Mouse (Mus musculus): Measurements from ENCODE around the gene Gm10972. TPM values are rescaled to one million over a fixed set of nuclear protein-coding genes. Genes with fewer than 3 reads are reported as not detected.
"Not testable (repeated sequence)": the region's sequence is repeated elsewhere in the genome, so short reads cannot be mapped to it uniquely, and the experiment has no call there.

The Gm10972 gene
- not detected in 2 replicates for total RNA-seq (2015; ENCODE audit: low replicate concordance)
- total RNA-seq (2017; ENCODE audit: low replicate concordance): not detected in 2 replicates

GRCm38 (mm10) chr3:94642495-94643162, at the start of gene Gm10972:
TSS of gene Gm10972 (plus strand) at chr3:94643112.
- ATAC-seq (replicated peaks; ENCODE audit: low FRiP score, poor library complexity, severe bottlenecking): not testable (repeated sequence)

GRCm38 (mm10) chr3:94595871-94596287, 47.0 kb upstream of the Gm10972 start:
- ATAC-seq (replicated peaks; ENCODE audit: low FRiP score, poor library complexity, severe bottlenecking): no peak

- no peak for ATAC-seq (replicated peaks; ENCODE audit: low FRiP score, poor library complexity, severe bottlenecking)
Measured at GRCm38 (mm10) chr3:94597224-94597779, 45.6 kb upstream of the Gm10972 start.

- peak; percentile 77; the same call in 1 of the 2 replicates for ATAC-seq (replicated peaks; ENCODE audit: low FRiP score, poor library complexity, severe bottlenecking)
Measured at GRCm38 (mm10) chr3:94601959-94602358, 41.0 kb upstream of the Gm10972 start.

- ATAC-seq (replicated peaks; ENCODE audit: low FRiP score, poor library complexity, severe bottlenecking): no peak
Measured at GRCm38 (mm10) chr3:94609621-94610020, 33.3 kb upstream of the Gm10972 start.

- no peak for ATAC-seq (replicated peaks; ENCODE audit: low FRiP score, poor library complexity, severe bottlenecking)
Measured at GRCm38 (mm10) chr3:94610581-94610980, 32.3 kb upstream of the Gm10972 start.

GRCm38 (mm10) chr3:94611343-94611742, 31.6 kb upstream of the Gm10972 start:
- no peak for ATAC-seq (replicated peaks; ENCODE audit: low FRiP score, poor library complexity, severe bottlenecking)

GRCm38 (mm10) chr3:94611834-94612233, 31.1 kb upstream of the Gm10972 start:
- no peak for ATAC-seq (replicated peaks; ENCODE audit: low FRiP score, poor library complexity, severe bottlenecking)

- no peak for ATAC-seq (replicated peaks; ENCODE audit: low FRiP score, poor library complexity, severe bottlenecking)
Measured at GRCm38 (mm10) chr3:94612274-94612673, 30.6 kb upstream of the Gm10972 start.

- no peak for ATAC-seq (replicated peaks; ENCODE audit: low FRiP score, poor library complexity, severe bottlenecking)
Measured at GRCm38 (mm10) chr3:94613258-94613878, 29.5 kb upstream of the Gm10972 start.

GRCm38 (mm10) chr3:94616717-94617116, 26.2 kb upstream of the Gm10972 start:
- peak; percentile 65 for ATAC-seq (replicated peaks; ENCODE audit: low FRiP score, poor library complexity, severe bottlenecking)

GRCm38 (mm10) chr3:94621740-94622507, 21.0 kb upstream of the Gm10972 start:
- peak; percentile 58; the same call in 1 of the 2 replicates for ATAC-seq (replicated peaks; ENCODE audit: low FRiP score, poor library complexity, severe bottlenecking)

- no peak for ATAC-seq (replicated peaks; ENCODE audit: low FRiP score, poor library complexity, severe bottlenecking)
Measured at GRCm38 (mm10) chr3:94622550-94622949, 20.4 kb upstream of the Gm10972 start.

- no peak for ATAC-seq (replicated peaks; ENCODE audit: low FRiP score, poor library complexity, severe bottlenecking)
Measured at GRCm38 (mm10) chr3:94624281-94624680, 18.6 kb upstream of the Gm10972 start.

GRCm38 (mm10) chr3:94628712-94629111, 14.2 kb upstream of the Gm10972 start:
- ATAC-seq (replicated peaks; ENCODE audit: low FRiP score, poor library complexity, severe bottlenecking): no peak

- ATAC-seq (replicated peaks; ENCODE audit: low FRiP score, poor library complexity, severe bottlenecking): no peak
Measured at GRCm38 (mm10) chr3:94629876-94630275, 13.0 kb upstream of the Gm10972 start.

- ATAC-seq (replicated peaks; ENCODE audit: low FRiP score, poor library complexity, severe bottlenecking): no peak
Measured at GRCm38 (mm10) chr3:94648755-94649590, 6.1 kb downstream of the Gm10972 start.

- ATAC-seq (replicated peaks; ENCODE audit: low FRiP score, poor library complexity, severe bottlenecking): no peak
Measured at GRCm38 (mm10) chr3:94650409-94650808, 7.5 kb downstream of the Gm10972 start.

- not testable (repeated sequence) for ATAC-seq (replicated peaks; ENCODE audit: low FRiP score, poor library complexity, severe bottlenecking)
Measured at GRCm38 (mm10) chr3:94653967-94654366, 11.1 kb downstream of the Gm10972 start.
